Mouse (Mus musculus): ENCODE results near the gene Uhrf1.
A peak's percentile ranks its signal among the peaks of the same experiment; 100 is the strongest.

Gene Uhrf1

GRCm38 (mm10) chr17:56289371-56290331, 13.5 kb upstream of the Uhrf1 start:
- TF ChIP-seq NANOG (IDR thresholded peaks at IDR 0.05; ENCODE audit: borderline replicate concordance, low read length) (peak; percentile 76; the same call in 1 of the 2 replicates), POU5F1 (IDR thresholded peaks at IDR 0.05; ENCODE audit: borderline replicate concordance, low read length) (no peak), CTCF (conservative IDR thresholded peaks at IDR 0.05; ENCODE audit: low read length) (no peak)
- no peaks in the 10 kb centered on the region for H3K9me3 ChIP-seq (ENCODE audit: low read length)
- H3K27me3 ChIP-seq (ENCODE audit: insufficient read depth, low read length), result peaks cover 10% of the 10 kb centered on the region
- H3K4me3 ChIP-seq (replicated peaks; ENCODE audit: low read length), result peak overlapping the region; percentile 84
- H3K36me3 ChIP-seq (ENCODE audit: insufficient read depth, low read length), result peaks cover 29% of the 10 kb centered on the region
- peaks cover 84% of the 10 kb centered on the region for H3K4me1 ChIP-seq (replicated peaks; ENCODE audit: low read depth, low read length)

GRCm38 (mm10) chr17:56290388-56291170, 12.5 kb upstream of the Uhrf1 start:
- H3K27me3 ChIP-seq (ENCODE audit: insufficient read depth, low read length), result peaks cover 13% of the 10 kb centered on the region
- TF ChIP-seq POU5F1 (IDR thresholded peaks at IDR 0.05; ENCODE audit: borderline replicate concordance, low read length) (no peak), CTCF (conservative IDR thresholded peaks at IDR 0.05; ENCODE audit: low read length) (no peak), NANOG (IDR thresholded peaks at IDR 0.05; ENCODE audit: borderline replicate concordance, low read length) (no peak)
- H3K36me3 ChIP-seq (ENCODE audit: insufficient read depth, low read length), result peaks cover 20% of the 10 kb centered on the region
- no peaks in the 10 kb centered on the region for H3K9me3 ChIP-seq (ENCODE audit: low read length)
- H3K4me1 ChIP-seq (replicated peaks; ENCODE audit: low read depth, low read length), result peaks cover 76% of the 10 kb centered on the region
- peak overlapping the region; percentile 84 for H3K4me3 ChIP-seq (replicated peaks; ENCODE audit: low read length)

- H3K27me3 ChIP-seq (ENCODE audit: insufficient read depth, low read length), result peaks cover 18% of the 10 kb centered on the region
- H3K4me1 ChIP-seq (replicated peaks; ENCODE audit: low read depth, low read length), result peaks cover 72% of the 10 kb centered on the region
- peaks cover 14% of the 10 kb centered on the region for H3K36me3 ChIP-seq (ENCODE audit: insufficient read depth, low read length)
- no peaks in the 10 kb centered on the region for H3K9me3 ChIP-seq (ENCODE audit: low read length)
- TF ChIP-seq NANOG (IDR thresholded peaks at IDR 0.05; ENCODE audit: borderline replicate concordance, low read length) (no peak), POU5F1 (IDR thresholded peaks at IDR 0.05; ENCODE audit: borderline replicate concordance, low read length) (no peak), CTCF (conservative IDR thresholded peaks at IDR 0.05; ENCODE audit: low read length) (peak; percentile 72)
- peak overlapping the region; percentile 70 for H3K4me3 ChIP-seq (replicated peaks; ENCODE audit: low read length)
Observed at GRCm38 (mm10) chr17:56291171-56291511, 12.0 kb upstream of the Uhrf1 start.

GRCm38 (mm10) chr17:56291826-56292475, 11.2 kb upstream of the Uhrf1 start:
- H3K9me3 ChIP-seq (ENCODE audit: low read length), result no peaks in the 10 kb centered on the region
- peaks cover 19% of the 10 kb centered on the region for H3K27me3 ChIP-seq (ENCODE audit: insufficient read depth, low read length)

GRCm38 (mm10) chr17:56292531-56293222, 10.4 kb upstream of the Uhrf1 start, which contains the start of gene Plin3:
Gene Plin3 (minus strand): TSS chr17:56292873.
- Histone ChIP-seq H3K4me1 (replicated peaks; ENCODE audit: low read depth, low read length) (peaks cover 70% of the 10 kb centered on the region), H3K27me3 (ENCODE audit: insufficient read depth, low read length) (peaks cover 19% of the 10 kb centered on the region), H3K9me3 (ENCODE audit: low read length) (no peaks in the 10 kb centered on the region), H3K4me3 (replicated peaks; ENCODE audit: low read length) (peak within 1 kb of the TSS; percentile 70), H3K36me3 (ENCODE audit: insufficient read depth, low read length) (peaks cover under 1% of the 10 kb centered on the region; the same call in 1 of the 2 replicates)
- TF ChIP-seq NANOG (IDR thresholded peaks at IDR 0.05; ENCODE audit: borderline replicate concordance, low read length), result no peak
- TF ChIP-seq CTCF (conservative IDR thresholded peaks at IDR 0.05; ENCODE audit: low read length), result no peak
- no peak for TF ChIP-seq POU5F1 (IDR thresholded peaks at IDR 0.05; ENCODE audit: borderline replicate concordance, low read length)

More at GRCm38 (mm10) chr17:56291826-56292475, 11.2 kb upstream of the Uhrf1 start:
- Histone ChIP-seq H3K4me3 (replicated peaks; ENCODE audit: low read length) (peak overlapping the region; percentile 70), H3K4me1 (replicated peaks; ENCODE audit: low read depth, low read length) (peaks cover 72% of the 10 kb centered on the region), H3K36me3 (ENCODE audit: insufficient read depth, low read length) (peaks cover 6% of the 10 kb centered on the region)
- no peak for TF ChIP-seq CTCF (conservative IDR thresholded peaks at IDR 0.05; ENCODE audit: low read length)
- TF ChIP-seq POU5F1 (IDR thresholded peaks at IDR 0.05; ENCODE audit: borderline replicate concordance, low read length), result no peak
- TF ChIP-seq NANOG (IDR thresholded peaks at IDR 0.05; ENCODE audit: borderline replicate concordance, low read length), result no peak

DNA sequence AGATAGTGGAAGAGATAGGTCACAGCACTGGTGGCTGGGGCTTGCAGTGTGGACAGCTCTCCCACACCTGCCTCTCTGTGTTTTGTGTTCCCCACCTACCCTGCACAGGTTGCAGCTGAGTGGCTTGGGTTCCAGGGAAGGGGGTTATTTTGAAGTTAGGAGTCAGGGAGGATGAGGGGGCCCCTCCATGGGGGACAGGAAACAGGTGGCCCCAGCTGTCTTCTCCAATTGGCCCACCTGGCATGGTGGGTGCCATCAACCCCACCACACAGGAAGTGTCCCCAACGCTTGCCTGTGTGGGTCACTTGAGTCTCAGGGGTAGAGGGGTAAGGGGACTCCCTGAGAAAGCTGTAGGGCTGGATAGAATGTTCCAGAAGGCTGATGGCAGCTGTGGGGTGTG, 9.8 kb upstream of the Uhrf1 start:
- TF ChIP-seq POU5F1 (IDR thresholded peaks at IDR 0.05; ENCODE audit: borderline replicate concordance, low read length) (no peak), CTCF (conservative IDR thresholded peaks at IDR 0.05; ENCODE audit: low read length) (no peak), NANOG (IDR thresholded peaks at IDR 0.05; ENCODE audit: borderline replicate concordance, low read length) (no peak)
- Histone ChIP-seq H3K4me1 (replicated peaks; ENCODE audit: low read depth, low read length) (peaks cover 67% of the 10 kb centered on the region), H3K36me3 (ENCODE audit: insufficient read depth, low read length) (no peaks in the 10 kb centered on the region), H3K27me3 (ENCODE audit: insufficient read depth, low read length) (peaks cover 19% of the 10 kb centered on the region), H3K4me3 (replicated peaks; ENCODE audit: low read length) (no peak overlapping the region), H3K9me3 (ENCODE audit: low read length) (no peaks in the 10 kb centered on the region)

DNA sequence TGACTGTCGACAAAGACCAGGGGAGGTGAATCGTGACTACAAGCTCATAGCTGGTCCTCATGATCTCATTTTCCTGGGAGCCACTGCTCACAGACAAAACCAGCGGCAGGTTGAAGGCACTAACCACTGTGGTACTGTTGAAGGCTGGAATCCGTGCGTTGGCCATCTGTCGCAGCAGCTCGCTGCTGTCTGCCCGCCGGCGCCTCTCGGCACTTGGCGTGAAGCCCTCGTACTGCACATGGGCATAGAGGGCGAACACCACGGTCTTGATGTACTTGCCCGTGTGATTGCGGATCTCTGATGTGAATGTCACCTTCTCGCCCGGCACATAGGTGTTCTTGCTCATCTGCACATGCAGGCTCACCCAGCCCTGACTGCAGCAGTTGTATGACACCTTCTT, 8.9 kb upstream of the Uhrf1 start:
- Histone ChIP-seq H3K4me1 (replicated peaks; ENCODE audit: low read depth, low read length) (peaks cover 63% of the 10 kb centered on the region), H3K36me3 (ENCODE audit: insufficient read depth, low read length) (no peaks in the 10 kb centered on the region), H3K4me3 (replicated peaks; ENCODE audit: low read length) (peak overlapping the region; percentile 30; the same call in 1 of the 2 replicates), H3K9me3 (ENCODE audit: low read length) (no peaks in the 10 kb centered on the region), H3K27me3 (ENCODE audit: insufficient read depth, low read length) (peaks cover 19% of the 10 kb centered on the region)
- no peak for TF ChIP-seq POU5F1 (IDR thresholded peaks at IDR 0.05; ENCODE audit: borderline replicate concordance, low read length)
- TF ChIP-seq NANOG (IDR thresholded peaks at IDR 0.05; ENCODE audit: borderline replicate concordance, low read length), result no peak
- no peak for TF ChIP-seq CTCF (conservative IDR thresholded peaks at IDR 0.05; ENCODE audit: low read length)
